Comparison of ENCODE assay signal across 28 mouse cellular contexts in the genomic region with DNA sequence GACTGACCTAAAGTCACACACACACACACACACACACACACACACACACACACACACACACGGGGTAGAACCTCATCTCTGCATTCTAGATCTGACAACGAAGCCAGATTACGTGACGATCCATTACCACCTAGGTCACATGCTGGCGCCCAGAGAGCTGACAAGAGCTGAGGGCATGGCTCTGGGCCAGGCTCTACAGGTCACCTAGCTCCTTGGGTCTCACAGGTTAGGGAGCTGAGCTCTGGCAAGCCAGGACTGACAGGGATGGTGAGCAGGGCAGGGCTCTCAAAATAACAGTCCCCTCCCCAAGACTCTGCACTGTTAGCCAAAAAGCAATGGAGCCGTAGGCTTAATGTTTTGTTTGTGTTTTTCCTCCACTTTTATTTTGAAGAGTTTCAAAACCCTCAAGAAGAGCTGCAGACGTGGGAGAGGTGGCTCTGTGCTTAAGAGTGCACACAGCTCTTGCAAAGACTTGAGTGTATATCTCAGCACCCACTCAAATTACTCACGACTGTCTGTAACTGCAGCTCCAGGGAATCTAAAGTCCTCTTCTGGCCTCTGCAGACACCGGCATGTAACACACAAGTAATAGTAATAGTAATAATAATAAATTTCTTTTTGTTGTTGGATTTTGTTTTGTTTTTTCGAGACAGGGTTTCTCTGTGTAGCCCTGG. TPM values are rescaled to one million over a fixed set of nuclear protein-coding genes. Genes with fewer than 3 reads are reported as not detected.
A peak's percentile ranks its signal among the peaks of the same experiment; 100 is the strongest.
DNase-seq lines count a peak whose midpoint lies in the region; ATAC-seq lines count a peak whose summit lies in the region.
"Had no signal": no experiment of that assay in that cellular context is flagged by ENCODE, and none has a peak within 500 bp of the region (broad histone marks: within the 10 kb centered on the region; RNA-seq: fewer than 3 reads in every experiment).

No protein-coding gene starts in this region.

- no peak overlapping the region for H3K4me3 ChIP-seq in kidney, embryonic 14.5 days (ENCODE audit: low read length)
- H3K4me3 ChIP-seq in intestine, embryonic 16.5 days (ENCODE audit: low read length) = no peak overlapping the region
- H3K4me3 ChIP-seq: embryonic facial prominence, embryonic 13.5 days; erythroblast, embryonic 14.5 days; forebrain, embryonic 15.5 days; heart, embryonic 12.5 days; liver, embryonic 13.5 days; lung, embryonic 15.5 days; neural tube, embryonic 15.5 days had no signal

- H3K9me3 ChIP-seq in kidney, embryonic 14.5 days (ENCODE audit: control insufficient read depth, low read length) = no peaks in the 10 kb centered on the region; the same call in 1 of the 2 replicates
- 0 out of 2 replicates have a peak, but pooled peaks cover 3% of the 10 kb centered on the region for H3K9me3 ChIP-seq in intestine, embryonic 16.5 days (ENCODE audit: control insufficient read depth, low read length)
- H3K9me3 ChIP-seq: embryonic facial prominence, embryonic 13.5 days; forebrain, embryonic 15.5 days; liver, embryonic 13.5 days; lung, embryonic 15.5 days; neural tube, embryonic 15.5 days had no signal

- H3K4me1 ChIP-seq in kidney, embryonic 14.5 days (ENCODE audit: control insufficient read depth, insufficient read depth, low read length) = no peaks in the 10 kb centered on the region
- peaks cover 11% of the 10 kb centered on the region for H3K4me1 ChIP-seq in intestine, embryonic 16.5 days (ENCODE audit: control insufficient read depth, insufficient read depth, low read length)
- H3K4me1 ChIP-seq: forebrain, embryonic 15.5 days; liver, embryonic 13.5 days; lung, embryonic 15.5 days had no signal

- no peak overlapping the region for H3K9ac ChIP-seq in kidney, embryonic 14.5 days (ENCODE audit: low read depth, low read length)
- H3K9ac ChIP-seq in intestine, embryonic 16.5 days (ENCODE audit: low read depth, low read length) = no peak overlapping the region
- H3K9ac ChIP-seq: embryonic facial prominence, embryonic 13.5 days; forebrain, embryonic 15.5 days; heart, embryonic 12.5 days; liver, embryonic 13.5 days; lung, embryonic 15.5 days; neural tube, embryonic 15.5 days had no signal

- DNase-seq in kidney, adult 18-20 months = peak; percentile 48
- DNase-seq in kidney, adult 8-10 months = peak; percentile 40 to 43
- peak; percentile 67 to 82 for DNase-seq in kidney, postnatal 25 days
- peak; percentile 60 for DNase-seq in lung, postnatal 36 days
- no peak for DNase-seq in cerebellum, adult 9-11 months
- no peak for DNase-seq in cerebellum, adult 18-20 months
- DNase-seq: adrenal gland, adult 2 months; cerebellum, adult 11-12 months; cerebellum, postnatal 36 days; embryo, embryonic 11 days; gastrocnemius, postnatal 14 days; heart, adult 11 months; heart, postnatal 14 days; liver, embryonic 13.5 days; thymus, adult 2 months; thymus, postnatal 4 days had no signal

- H3K36me3 ChIP-seq in kidney, embryonic 14.5 days (ENCODE audit: control insufficient read depth, insufficient read depth, low read length) = no peaks in the 10 kb centered on the region
- no peaks in the 10 kb centered on the region for H3K36me3 ChIP-seq in intestine, embryonic 16.5 days (ENCODE audit: control insufficient read depth, insufficient read depth, low read length)
- H3K36me3 ChIP-seq: embryonic facial prominence, embryonic 13.5 days; forebrain, embryonic 15.5 days; heart, embryonic 12.5 days; liver, embryonic 13.5 days; lung, embryonic 15.5 days; neural tube, embryonic 15.5 days had no signal

- H3K27me3 ChIP-seq in kidney, embryonic 14.5 days (ENCODE audit: control insufficient read depth, insufficient read depth, low read length) = no peaks in the 10 kb centered on the region
- H3K27me3 ChIP-seq in intestine, embryonic 16.5 days (replicated peaks; ENCODE audit: control insufficient read depth, insufficient read depth, low read length) = no peaks in the 10 kb centered on the region
- H3K27me3 ChIP-seq: embryonic facial prominence, embryonic 13.5 days; forebrain, embryonic 15.5 days; lung, embryonic 15.5 days; neural tube, embryonic 15.5 days had no signal

- H3K4me2 ChIP-seq in kidney, embryonic 14.5 days (replicated peaks; ENCODE audit: low read depth, low read length) = no peak overlapping the region
- no peak overlapping the region for H3K4me2 ChIP-seq in intestine, embryonic 16.5 days (ENCODE audit: low read depth, low read length)
- H3K4me2 ChIP-seq: embryonic facial prominence, embryonic 13.5 days; forebrain, embryonic 15.5 days; heart, embryonic 12.5 days; liver, embryonic 13.5 days; lung, embryonic 15.5 days; neural tube, embryonic 15.5 days had no signal

- no peak for ATAC-seq in kidney, embryonic 14.5 days (ENCODE audit: low FRiP score, low TSS enrichment)
- ATAC-seq in intestine, embryonic 16.5 days = no peak
- ATAC-seq: forebrain, embryonic 15.5 days; hindbrain, postnatal 0 days; intestine, postnatal 0 days; Patski had no signal

- 72% methylated on average over 10 of the region's 10 CpGs for WGBS in kidney, embryonic 14.5 days
- WGBS in intestine, embryonic 16.5 days = 67% methylated on average over 10 of the region's 10 CpGs

- no peak overlapping the region for H3K27ac ChIP-seq in kidney, embryonic 14.5 days (ENCODE audit: low read depth, low read length)
- H3K27ac ChIP-seq in intestine, embryonic 16.5 days (ENCODE audit: low read length) = no peak overlapping the region
- H3K27ac ChIP-seq: embryonic facial prominence, embryonic 13.5 days; forebrain, embryonic 15.5 days; hindbrain, postnatal 0 days; liver, embryonic 13.5 days; lung, embryonic 15.5 days; neural tube, embryonic 15.5 days; stomach, postnatal 0 days had no signal

RNA-seq across cellular contexts. Expression of a gene that starts 10.4 kb away (rescaled TPM):
- polyA plus RNA-seq in kidney, embryonic 14.5 days (2014; fragmentation: Nextera tagmentation; extraction: Ambion mirVana) = 1.7 and 2.1 TPM in 2 replicates
- polyA plus RNA-seq in intestine, embryonic 16.5 days (2015; fragmentation: Nextera tagmentation; extraction: Ambion mirVana) = 2.9 and 3.5 TPM in 2 replicates
- polyA plus RNA-seq: erythroblast, embryonic 14.5 days had no signal

RNA-seq across cellular contexts. Expression of a gene that starts 29.1 kb away (rescaled TPM):
- polyA plus RNA-seq in kidney, embryonic 14.5 days (2014; fragmentation: Nextera tagmentation; extraction: Ambion mirVana) = 43.8 and 54.2 TPM in 2 replicates
- 60.0 and 63.3 TPM in 2 replicates for polyA plus RNA-seq in intestine, embryonic 16.5 days (2015; fragmentation: Nextera tagmentation; extraction: Ambion mirVana)

RNA-seq across cellular contexts. Expression of a gene that starts 57.7 kb away (rescaled TPM):
- 33.3 and 39.9 TPM in 2 replicates for polyA plus RNA-seq in kidney, embryonic 14.5 days (2014; fragmentation: Nextera tagmentation; extraction: Ambion mirVana)
- 53.2 and 58.8 TPM in 2 replicates for polyA plus RNA-seq in intestine, embryonic 16.5 days (2015; fragmentation: Nextera tagmentation; extraction: Ambion mirVana)

Comparison
In these comparisons a context has a peak if more than half of its experiments do, and no peak if none do; other contexts are left out.
1. DNase-seq: peak in kidney, adult 18-20 months (single experiment), kidney, adult 8-10 months (2 of 2), kidney, postnatal 25 days (2 of 2) and lung, postnatal 36 days (single experiment); none in cerebellum, adult 9-11 months (single experiment) and cerebellum, adult 18-20 months (0 of 2).